Mouse (Mus musculus) left cerebral cortex, adult 18-20 months (tissue): ENCODE measurements around the gene Nln. TPM values are rescaled to one million over a fixed set of nuclear protein-coding genes. Genes with fewer than 3 reads are reported as not detected.

ENCODE experiments used
- DNase-seq, 2 experiments: peaks; one replicate each; pipeline ENCODE4 v3.0.0; 2021 to 2022; ENCODE audit warnings: low spot score in 2 of 2, mixed read lengths in 1 of 2
- total RNA-seq, 2 experiments: library from RNA; stranded (reverse); gene quantifications; 2 replicates each; pipeline ENCODE4 v1.2.3; 2021

The Nln gene
- total RNA-seq, 2 experiments from 2014 or later: 23.9 to 26.5 TPM

DNA sequence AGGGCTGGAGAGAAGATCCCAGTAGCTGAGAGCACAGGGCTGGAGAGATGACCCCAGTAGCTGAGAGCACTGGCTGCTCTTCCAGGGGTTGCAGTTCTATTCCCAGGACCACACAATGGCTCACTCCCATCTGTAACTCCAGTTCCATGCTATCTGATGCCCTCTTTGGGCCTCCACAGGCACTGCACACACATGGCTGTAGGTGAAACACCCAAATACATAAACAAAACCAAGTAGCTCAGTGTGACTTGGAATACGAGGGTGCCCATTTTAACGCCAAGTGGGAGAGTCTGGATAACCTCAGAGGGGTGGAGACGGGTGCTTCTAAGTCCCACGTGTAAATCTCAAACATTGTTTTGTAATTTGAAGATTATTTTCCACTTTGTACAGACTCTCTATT lies 9.0 kb downstream of the Nln start:
- no peak for DNase-seq

- DNase-seq: no peak
These were observed 12.2 kb downstream of the Nln start for GRCm38 (mm10) chr13:104097190-104097589.

DNA sequence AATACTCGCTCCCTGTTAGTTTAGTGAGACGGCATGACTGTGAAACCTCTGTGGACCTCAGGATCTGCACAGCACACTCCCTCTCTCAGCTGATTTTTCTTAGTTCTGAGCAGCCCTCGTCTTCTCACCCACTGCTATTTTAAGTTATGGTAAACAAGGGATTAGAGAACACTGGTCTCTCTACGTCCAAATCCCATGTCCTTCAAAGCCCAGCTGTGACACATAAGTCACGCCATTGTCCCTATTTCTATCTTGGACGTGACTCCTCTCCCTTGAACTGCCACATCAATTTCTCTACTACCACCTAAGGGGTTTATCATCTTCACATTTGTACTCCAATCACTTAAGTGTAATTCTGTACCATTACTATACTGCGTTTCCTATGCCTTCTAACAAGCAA lies 13.5 kb downstream of the Nln start:
- no peak for DNase-seq

DNA sequence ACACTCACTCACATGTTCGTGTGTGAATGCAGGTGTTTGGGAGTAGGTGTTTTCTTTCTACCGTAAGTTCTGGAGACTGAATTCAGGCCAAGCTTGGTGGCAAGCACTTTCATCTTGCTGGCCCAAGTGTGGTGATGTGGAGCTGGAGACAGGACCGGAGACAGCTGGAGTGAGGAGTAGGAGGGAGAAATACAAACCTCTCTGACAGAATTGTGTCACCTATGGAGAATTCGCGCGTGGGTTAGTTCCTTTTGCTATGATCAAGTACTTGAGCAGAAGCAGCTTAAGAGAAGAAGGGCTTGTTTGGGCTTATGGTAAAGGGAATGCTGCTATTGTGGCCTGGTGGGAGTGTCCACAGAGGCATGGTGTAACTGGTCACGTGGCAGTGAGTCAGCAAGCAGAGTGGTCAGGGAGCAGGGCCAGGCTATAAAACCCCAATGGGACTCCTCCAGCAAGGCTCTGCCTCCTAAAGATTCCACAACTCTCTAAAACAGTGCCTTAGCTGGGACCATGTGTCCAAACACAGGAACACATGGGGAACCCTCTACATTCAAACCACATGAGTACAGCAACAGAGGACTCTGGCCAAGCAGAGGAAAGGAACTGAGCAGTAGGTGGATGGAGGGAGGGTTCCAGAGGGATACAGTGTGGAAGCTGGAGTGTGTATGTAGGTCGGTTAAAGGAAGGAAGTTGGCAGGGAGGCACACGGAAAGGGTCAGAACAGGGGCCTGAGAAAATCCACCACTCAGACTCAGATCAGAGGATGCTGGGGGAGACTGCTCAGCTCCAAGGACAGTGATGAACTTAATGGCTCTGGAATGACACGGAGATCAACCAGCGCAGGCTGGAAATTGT lies 14.7 kb downstream of the Nln start:
- no peak for DNase-seq

DNA sequence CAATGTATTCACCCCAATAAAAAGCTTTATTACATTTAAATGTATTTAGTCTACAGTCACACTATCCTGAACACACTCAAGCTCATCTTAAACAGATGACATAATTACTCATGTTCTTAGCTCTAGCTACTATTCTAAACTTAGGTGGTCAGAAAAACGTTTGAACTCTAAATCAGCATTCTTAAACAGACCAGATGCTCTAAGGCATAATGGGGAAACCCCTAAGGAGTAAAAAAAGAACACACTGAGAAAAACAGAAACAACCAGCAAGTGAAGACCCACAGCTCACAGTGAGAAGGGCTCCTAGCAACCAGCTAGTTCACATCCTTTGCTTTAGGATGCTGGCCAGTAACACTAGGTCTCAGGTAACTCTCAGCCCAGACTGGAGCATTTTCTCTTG lies 17.7 kb downstream of the Nln start:
- DNase-seq: no peak

DNA sequence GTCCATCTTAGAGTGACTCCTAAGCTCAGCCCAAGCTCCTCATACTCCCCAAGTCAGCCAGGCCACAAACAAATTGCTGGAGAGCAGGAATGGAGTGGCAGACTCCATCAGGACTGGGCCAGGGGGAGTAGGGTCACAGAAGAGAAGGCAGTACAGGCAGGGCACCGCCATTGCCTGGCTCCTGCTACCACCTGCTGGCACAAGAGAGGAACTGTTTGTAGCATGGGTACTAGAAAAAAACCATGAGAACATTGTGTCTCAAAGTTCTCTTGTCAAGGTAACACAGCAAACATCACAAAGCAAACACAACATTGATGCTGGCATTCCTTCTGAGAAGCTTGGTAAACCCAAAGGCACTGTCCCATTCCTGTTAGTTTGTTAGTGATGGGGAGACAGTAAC lies 20.0 kb downstream of the Nln start:
- DNase-seq: peak in 1 of 2 experiments; percentile 29

- DNase-seq: no peak
These were observed 24.8 kb downstream of the Nln start for GRCm38 (mm10) chr13:104084600-104084999.

DNA sequence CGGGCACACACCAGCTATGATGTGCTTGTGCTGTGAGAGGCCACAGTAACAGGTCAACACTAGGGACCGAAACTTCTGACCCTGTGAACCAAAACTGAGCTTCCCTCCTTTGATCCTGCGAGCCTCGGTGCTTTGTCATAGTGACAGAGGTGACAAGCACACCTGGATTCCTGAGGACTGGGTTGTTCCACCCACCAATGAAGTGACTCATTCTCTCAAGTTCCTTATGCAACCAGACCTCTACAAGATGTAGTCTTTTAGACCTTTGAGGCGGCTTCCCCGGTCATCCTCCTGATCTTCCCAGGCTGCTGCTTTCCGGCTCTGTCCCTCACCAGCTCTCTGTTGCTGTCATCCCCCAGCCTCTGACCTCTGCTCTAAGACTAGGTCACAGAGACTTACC lies 26.9 kb downstream of the Nln start:
- DNase-seq: no peak

GRCm38 (mm10) chr13:104076993-104077392 lies 32.4 kb downstream of the Nln start:
- DNase-seq: no peak

GRCm38 (mm10) chr13:104074731-104075130 lies 34.7 kb downstream of the Nln start:
- DNase-seq: no peak

- DNase-seq: no peak
These were observed 35.2 kb downstream of the Nln start for GRCm38 (mm10) chr13:104074230-104074629.

GRCm38 (mm10) chr13:104072351-104072750 lies 37.1 kb downstream of the Nln start:
- peak; percentile 16 to 51 for DNase-seq

DNA sequence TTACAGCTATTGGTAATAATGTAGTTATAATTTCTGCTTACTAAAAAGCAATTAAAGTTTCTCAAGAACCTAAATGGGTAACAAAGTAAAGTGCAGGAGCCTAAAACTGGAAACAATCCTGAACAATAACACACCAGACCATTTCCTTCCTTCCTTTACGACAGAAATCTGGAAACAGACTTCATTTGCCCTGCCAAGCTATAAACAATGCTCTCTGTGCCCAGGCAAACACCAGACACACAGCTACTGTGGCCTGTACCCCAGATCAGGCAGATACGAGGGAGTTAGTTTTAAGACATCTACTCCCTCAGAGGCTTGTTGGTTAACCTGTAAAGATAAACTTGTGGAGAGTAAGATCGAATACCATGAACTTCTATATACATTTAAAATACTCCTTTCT lies 38.7 kb downstream of the Nln start:
- no peak for DNase-seq

DNA sequence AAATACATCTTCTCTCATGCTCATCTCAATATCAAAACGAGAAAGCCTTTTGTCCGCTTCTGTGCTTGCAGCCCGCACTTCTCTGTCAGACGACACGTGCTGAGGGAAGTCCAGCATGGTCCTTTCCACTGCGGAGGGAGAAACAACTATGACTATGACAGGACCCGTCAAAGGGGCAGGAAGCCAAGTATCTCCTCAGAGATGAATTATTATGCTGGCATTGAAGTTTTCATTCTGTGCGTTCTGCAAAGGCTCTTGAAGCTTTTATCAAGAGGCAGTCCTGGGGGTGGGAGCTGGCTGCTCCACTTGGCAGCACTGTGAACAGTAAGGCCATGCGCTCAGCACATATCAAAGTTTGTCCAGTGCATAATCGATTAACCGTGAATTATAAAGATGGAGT lies 40.2 kb downstream of the Nln start:
- DNase-seq: no peak

DNA sequence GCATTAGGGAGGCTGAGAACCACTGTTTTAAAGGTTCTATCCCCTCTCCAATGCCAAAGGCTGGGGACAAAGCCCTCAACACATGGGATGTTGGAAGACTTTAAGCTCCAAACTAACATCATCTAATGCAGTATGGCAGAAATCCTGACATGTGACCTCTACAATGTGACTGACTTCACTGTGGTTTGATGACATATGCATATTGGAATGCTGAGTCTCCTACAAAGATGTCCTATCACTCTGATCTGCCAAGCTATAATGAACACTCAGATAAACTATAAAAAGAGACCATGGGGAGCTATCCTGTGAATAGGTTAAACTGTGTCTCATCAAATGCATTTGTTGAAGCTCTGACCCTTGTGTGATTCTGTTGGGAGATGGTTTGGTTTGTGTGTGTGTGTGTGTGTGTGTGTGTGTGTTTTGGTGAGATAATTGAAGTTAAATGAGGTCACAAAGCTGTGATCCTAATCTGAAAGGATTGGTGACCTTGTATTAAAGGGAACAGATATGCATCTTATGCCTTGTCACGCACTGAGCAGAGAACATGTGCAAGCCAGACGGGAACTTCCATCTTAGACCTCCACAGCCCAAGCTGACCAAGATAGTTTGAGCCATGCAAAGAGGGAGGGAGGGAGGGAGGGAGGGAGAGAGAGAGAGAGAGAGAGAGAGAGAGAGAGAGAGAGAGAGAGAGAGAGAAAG lies 43.6 kb downstream of the Nln start:
- no peak for DNase-seq

- DNase-seq: no peak
These were observed 46.4 kb downstream of the Nln start for GRCm38 (mm10) chr13:104063061-104063460.

GRCm38 (mm10) chr13:104061975-104062750 lies 47.3 kb downstream of the Nln start:
- DNase-seq: no peak

GRCm38 (mm10) chr13:104060231-104060630 lies 49.2 kb downstream of the Nln start:
- no peak for DNase-seq

DNA sequence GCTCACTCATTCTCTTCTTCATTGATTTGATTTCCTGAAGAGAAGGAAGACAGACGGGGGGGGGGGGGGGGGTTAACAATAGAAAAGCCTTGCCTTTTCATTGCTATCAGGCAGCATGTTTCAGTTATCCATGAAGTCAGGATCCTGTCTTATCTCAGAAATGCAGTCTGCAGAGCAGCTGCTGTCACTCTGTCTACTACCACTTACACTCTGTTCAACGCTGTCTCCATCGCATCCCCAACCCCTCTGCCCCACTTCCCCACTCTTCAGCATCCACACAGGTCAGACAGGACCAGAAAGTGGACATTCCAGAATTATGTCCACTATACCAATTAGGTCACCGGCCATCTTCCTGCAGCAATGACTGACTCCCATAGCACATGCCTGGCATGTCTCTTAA lies 49.9 kb downstream of the Nln start:
- DNase-seq: no peak

GRCm38 (mm10) chr13:104058761-104059160 lies 50.7 kb downstream of the Nln start:
- no peak for DNase-seq

DNA sequence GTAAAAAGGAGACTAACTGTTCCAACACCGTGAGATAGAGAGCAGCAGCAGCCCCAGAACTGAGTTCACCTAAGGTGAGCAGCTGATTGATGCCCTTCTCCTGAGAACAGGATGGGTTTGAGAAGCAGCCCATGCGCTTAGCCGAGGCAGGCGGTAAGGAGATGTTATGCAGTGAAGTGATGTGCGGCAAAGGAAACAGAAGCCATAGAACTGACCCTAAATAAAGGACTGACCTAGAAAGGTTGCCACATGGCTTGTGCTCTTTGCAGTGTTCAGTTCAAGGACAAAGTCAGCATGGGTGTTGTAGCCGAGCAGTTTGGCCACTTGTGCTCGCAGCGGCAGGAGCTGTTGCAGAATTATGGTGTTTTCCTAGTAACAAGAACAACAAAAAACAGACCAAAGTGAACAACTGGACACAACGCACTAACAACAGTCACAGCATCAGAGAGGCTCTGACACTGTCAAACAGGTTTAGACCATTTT lies 57.1 kb downstream of the Nln start:
- no peak for DNase-seq

- peak in 1 of 2 experiments; percentile 44 for DNase-seq
These were observed 60.6 kb downstream of the Nln start for GRCm38 (mm10) chr13:104048835-104049234.
